Mouse (Mus musculus): ENCODE measurements around the gene Eif3c.

- TF ChIP-seq TCF12 (IDR thresholded peaks at IDR 0.05; ENCODE audit: insufficient read depth, poor library complexity, severe bottlenecking), result no peak
- no peak for TF ChIP-seq CEBPB (IDR thresholded peaks at IDR 0.05; ENCODE audit: insufficient read depth, poor library complexity, severe bottlenecking)
- no peak for TF ChIP-seq POLR2A (IDR thresholded peaks at IDR 0.05; ENCODE audit: insufficient read length, low read depth)
- TF ChIP-seq USF1 (IDR thresholded peaks at IDR 0.05; ENCODE audit: low read depth), result no peak
- no peak for TF ChIP-seq MYOG (IDR thresholded peaks at IDR 0.05; ENCODE audit: control insufficient read depth in 1 of 3, insufficient read depth in 1 of 3, insufficient read length in 2 of 3, low read depth in 2 of 3)
- no peak for TF ChIP-seq MAX (IDR thresholded peaks at IDR 0.05; ENCODE audit: low read depth)
- TF ChIP-seq TCF3 (IDR thresholded peaks at IDR 0.05; ENCODE audit: insufficient read length, low read depth), result no peak
- no peak for TF ChIP-seq E2F4 (IDR thresholded peaks at IDR 0.05; ENCODE audit: insufficient read depth)
- TF ChIP-seq MYOD1 (IDR thresholded peaks at IDR 0.05; ENCODE audit: control insufficient read depth in 1 of 3, insufficient read length in 2 of 3, low read depth in 2 of 3), result no peak
- TF ChIP-seq POLR2AphosphoS2 (IDR thresholded peaks at IDR 0.05; ENCODE audit: insufficient read length, low read depth), result no peak
Measured at GRCm38 (mm10) chr7:126536466-126536865, 29.7 kb downstream of the Eif3c start.
